9 mouse cellular contexts compared by ENCODE assay signal in genomic region chr14:22781709-22782108, GRCm38 (mm10).
DNase-seq lines count a peak whose midpoint lies in the region; ATAC-seq and TF ChIP-seq lines count a peak whose summit lies in the region.
"Had no signal": no experiment of that assay in that cellular context is flagged by ENCODE, and none has a peak within 500 bp of the region (broad histone marks: within the 10 kb centered on the region; RNA-seq: fewer than 3 reads in every experiment).

No protein-coding gene starts in this region.

- ATAC-seq in intestine, postnatal 0 days = no peak
- ATAC-seq in intestine, embryonic 16.5 days = no peak
- ATAC-seq in common myeloid progenitor, adult 5-6 weeks (replicated peaks; ENCODE audit: low read depth, poor library complexity, severe bottlenecking) = peak; percentile 59
- ATAC-seq in midbrain, embryonic 11.5 days (ENCODE audit: low FRiP score) = no peak

- H3K4me2 ChIP-seq in intestine, postnatal 0 days (replicated peaks; ENCODE audit: low read depth) = no peak overlapping the region
- no peak overlapping the region for H3K4me2 ChIP-seq in intestine, embryonic 16.5 days (ENCODE audit: low read depth, low read length)
- H3K4me2 ChIP-seq in midbrain, embryonic 11.5 days = no peak overlapping the region

- no peak overlapping the region for H3K4me3 ChIP-seq in intestine, postnatal 0 days (ENCODE audit: low read depth, low read length)
- H3K4me3 ChIP-seq in intestine, embryonic 16.5 days (ENCODE audit: low read length) = no peak overlapping the region
- H3K4me3 ChIP-seq in midbrain, embryonic 11.5 days (ENCODE audit: low read depth, low read length) = no peak overlapping the region
- H3K4me3 ChIP-seq: midbrain, embryonic 10.5 days had no signal

- 92% methylated on average over 2 of the region's 2 CpGs for WGBS in intestine, postnatal 0 days
- whole genome bisulfite sequencing in intestine, embryonic 16.5 days = 88% methylated on average over 2 of the region's 2 CpGs
- 78% methylated on average over 2 of the region's 2 CpGs for WGBS in midbrain, embryonic 11.5 days

- peak; percentile 53 for TF ChIP-seq CTCF in intestine, postnatal 0 days (IDR thresholded peaks at IDR 0.05; ENCODE audit: low read depth)

- peak; percentile 41 to 46 for DNase-seq in heart, postnatal 10 days
- DNase-seq in kidney, postnatal 4 days = peak; percentile 67 to 79
- DNase-seq in midbrain, embryonic 11.5 days (ENCODE audit: low spot score, missing footprints) = no peak
- DNase-seq in thymus, postnatal 10 days (ENCODE audit: low spot score in 2 of 2) = no peak
- DNase-seq in left cerebral cortex, adult 9 months (ENCODE audit: low spot score in 2 of 2) = no peak

- no peaks in the 10 kb centered on the region for H3K36me3 ChIP-seq in intestine, postnatal 0 days (ENCODE audit: control insufficient read depth, insufficient read depth)
- no peaks in the 10 kb centered on the region for H3K36me3 ChIP-seq in intestine, embryonic 16.5 days (ENCODE audit: control insufficient read depth, insufficient read depth, low read length)
- no peaks in the 10 kb centered on the region for H3K36me3 ChIP-seq in midbrain, embryonic 11.5 days (ENCODE audit: control insufficient read depth, insufficient read depth, low read length)
- H3K36me3 ChIP-seq: midbrain, embryonic 10.5 days had no signal

- intact Hi-C loops in heart, postnatal 10 days (cut with DNase I) = no loop called here

- H3K9me3 ChIP-seq in intestine, postnatal 0 days (ENCODE audit: control insufficient read depth) = no peaks in the 10 kb centered on the region
- H3K9me3 ChIP-seq in intestine, embryonic 16.5 days (ENCODE audit: control insufficient read depth, low read length) = no peaks in the 10 kb centered on the region
- no peaks in the 10 kb centered on the region for H3K9me3 ChIP-seq in midbrain, embryonic 11.5 days (ENCODE audit: control insufficient read depth, low read length)
- H3K9me3 ChIP-seq: midbrain, embryonic 10.5 days had no signal

- no peak overlapping the region for H3K27ac ChIP-seq in intestine, postnatal 0 days (ENCODE audit: low read depth, low read length)
- H3K27ac ChIP-seq in intestine, embryonic 16.5 days (ENCODE audit: low read length) = no peak overlapping the region
- H3K27ac ChIP-seq in midbrain, embryonic 11.5 days (ENCODE audit: low read depth, low read length) = no peak overlapping the region
- H3K27ac ChIP-seq: midbrain, embryonic 10.5 days had no signal

- no peak overlapping the region for H3K9ac ChIP-seq in intestine, postnatal 0 days (ENCODE audit: low read depth, low read length)
- H3K9ac ChIP-seq in intestine, embryonic 16.5 days (ENCODE audit: low read depth, low read length) = no peak overlapping the region
- no peak overlapping the region for H3K9ac ChIP-seq in midbrain, embryonic 11.5 days (ENCODE audit: low read length)

- no peaks in the 10 kb centered on the region for H3K27me3 ChIP-seq in intestine, postnatal 0 days (replicated peaks; ENCODE audit: control insufficient read depth, insufficient read depth, low read length)
- no peaks in the 10 kb centered on the region for H3K27me3 ChIP-seq in intestine, embryonic 16.5 days (replicated peaks; ENCODE audit: control insufficient read depth, insufficient read depth, low read length)
- no peaks in the 10 kb centered on the region for H3K27me3 ChIP-seq in midbrain, embryonic 11.5 days (ENCODE audit: control insufficient read depth, insufficient read depth, low read length)

- no peaks in the 10 kb centered on the region for H3K4me1 ChIP-seq in intestine, postnatal 0 days (replicated peaks; ENCODE audit: control insufficient read depth, insufficient read depth, low read length)
- H3K4me1 ChIP-seq in intestine, embryonic 16.5 days (ENCODE audit: control insufficient read depth, insufficient read depth, low read length) = peaks cover 15% of the 10 kb centered on the region
- no peaks in the 10 kb centered on the region for H3K4me1 ChIP-seq in midbrain, embryonic 11.5 days (ENCODE audit: control insufficient read depth, insufficient read depth, low read length)

Comparison
In these comparisons a context has a peak if more than half of its experiments do, and no peak if none do; other contexts are left out.
1. DNase-seq: peak in heart, postnatal 10 days (2 of 2) and kidney, postnatal 4 days (2 of 2); none in midbrain, embryonic 11.5 days (single experiment), thymus, postnatal 10 days (0 of 2) and left cerebral cortex, adult 9 months (0 of 2).